Mouse (Mus musculus): Measurements from ENCODE around the gene Nsun5. TPM values are rescaled to one million over a fixed set of nuclear protein-coding genes. Genes with fewer than 3 reads are reported as not detected.

The Nsun5 gene
- polyA plus RNA-seq, 2 experiments: 10.5 to 13.9 TPM

DNA sequence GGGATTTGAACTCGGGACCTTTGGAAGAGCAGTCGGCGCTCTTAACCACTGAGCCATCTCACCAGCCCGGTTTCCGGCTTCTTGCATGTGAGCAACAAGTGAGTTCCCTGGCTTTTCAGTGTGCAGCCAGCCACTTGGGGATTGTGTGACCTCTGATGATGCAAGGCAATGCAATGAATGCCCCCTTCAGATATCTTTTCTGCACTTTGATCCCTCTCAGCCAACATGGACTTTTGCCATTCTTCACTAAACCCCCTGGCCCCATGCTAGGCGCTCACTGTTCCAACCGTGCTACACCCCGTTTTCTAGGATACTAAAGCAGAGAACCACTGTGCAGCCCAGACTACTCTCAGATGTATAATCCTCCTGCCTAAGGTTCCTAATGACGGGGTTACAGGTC lies 35.7 kb downstream of the Nsun5 start:
- no peak overlapping the region for H3K4me2 ChIP-seq (ENCODE audit: low read depth)
- WGBS (ENCODE audit: insufficient replicate concordance): 57% methylated on average over 9 of the region's 9 CpGs
- H3K27ac ChIP-seq: no peak overlapping the region
- ATAC-seq (ENCODE audit: insufficient read depth) (no peak), DNase-seq (ENCODE audit: low read depth in 3 of 3, low spot score in 3 of 3) (no peak)
- H3K36me3 ChIP-seq (replicated peaks; ENCODE audit: control insufficient read depth, insufficient read depth, low read depth): no peaks in the 10 kb centered on the region
- no peaks in the 10 kb centered on the region for H3K27me3 ChIP-seq (ENCODE audit: control insufficient read depth, insufficient read depth, low read length)
- H3K9me3 ChIP-seq (ENCODE audit: control insufficient read depth, low read length): no peaks in the 10 kb centered on the region
- no peak overlapping the region for H3K4me3 ChIP-seq (ENCODE audit: insufficient read depth in 1 of 2, low read depth in 2 of 2, low read length in 2 of 2)
- TF ChIP-seq EP300 (IDR thresholded peaks at IDR 0.05; ENCODE audit: low read depth) (no peak), CTCF (IDR thresholded peaks at IDR 0.05; ENCODE audit: low read depth) (no peak)
- H3K4me1 ChIP-seq (replicated peaks; ENCODE audit: control insufficient read depth in 2 of 2, insufficient read depth in 2 of 2, low read length in 1 of 2): no peaks in the 10 kb centered on the region
- no peak overlapping the region for H3K9ac ChIP-seq (replicated peaks)

- TF ChIP-seq EP300 (IDR thresholded peaks at IDR 0.05; ENCODE audit: low read depth) (no peak), CTCF (IDR thresholded peaks at IDR 0.05; ENCODE audit: low read depth) (no peak)
- ATAC-seq (ENCODE audit: insufficient read depth) (no peak), DNase-seq (ENCODE audit: low read depth in 3 of 3, low spot score in 3 of 3) (no peak)
- Histone ChIP-seq H3K4me3 (ENCODE audit: insufficient read depth in 1 of 2, low read depth in 2 of 2, low read length in 2 of 2) (no peak overlapping the region), H3K27me3 (ENCODE audit: control insufficient read depth, insufficient read depth, low read length) (no peaks in the 10 kb centered on the region), H3K9me3 (ENCODE audit: control insufficient read depth, low read length) (no peaks in the 10 kb centered on the region), H3K27ac (no peak overlapping the region), H3K36me3 (replicated peaks; ENCODE audit: control insufficient read depth, insufficient read depth, low read depth) (no peaks in the 10 kb centered on the region), H3K9ac (replicated peaks) (no peak overlapping the region), H3K4me2 (ENCODE audit: low read depth) (no peak overlapping the region), H3K4me1 (replicated peaks; ENCODE audit: control insufficient read depth in 2 of 2, insufficient read depth in 2 of 2, low read length in 1 of 2) (no peaks in the 10 kb centered on the region)
- WGBS (ENCODE audit: insufficient replicate concordance): 58% methylated on average over 4 of the region's 4 CpGs
Measured at GRCm38 (mm10) chr5:135408114-135408513, 38.4 kb downstream of the Nsun5 start.

DNA sequence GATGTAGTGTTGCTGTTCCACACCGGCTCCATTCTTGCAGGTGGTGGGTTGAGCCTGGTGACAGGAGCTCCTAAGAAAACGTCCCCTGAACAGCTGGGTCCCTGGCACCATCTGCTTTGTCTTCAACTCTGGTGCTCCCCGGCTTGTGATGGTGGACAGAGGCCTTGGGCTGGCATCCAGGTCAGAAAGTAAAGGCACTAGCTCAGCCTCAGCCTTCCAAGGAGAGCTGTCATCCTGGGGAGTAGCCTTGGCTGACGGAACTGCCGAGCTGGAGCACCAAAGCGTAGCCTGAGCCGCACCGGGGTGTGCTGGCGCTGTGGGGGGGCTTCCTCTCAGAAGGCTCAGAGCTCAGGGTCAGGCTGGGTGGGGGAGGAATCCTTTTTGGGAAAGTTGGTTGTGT lies 40.5 kb downstream of the Nsun5 start:
- TF ChIP-seq EP300 (IDR thresholded peaks at IDR 0.05; ENCODE audit: low read depth) (no peak), CTCF (IDR thresholded peaks at IDR 0.05; ENCODE audit: low read depth) (no peak)
- H3K4me2 ChIP-seq (ENCODE audit: low read depth): no peak overlapping the region
- no peak for DNase-seq (ENCODE audit: low read depth in 3 of 3, low spot score in 3 of 3)
- no peak overlapping the region for H3K27ac ChIP-seq
- no peaks in the 10 kb centered on the region for H3K36me3 ChIP-seq (replicated peaks; ENCODE audit: control insufficient read depth, insufficient read depth, low read depth)
- 78% methylated on average over 9 of the region's 9 CpGs for WGBS (ENCODE audit: insufficient replicate concordance)
- no peaks in the 10 kb centered on the region for H3K27me3 ChIP-seq (ENCODE audit: control insufficient read depth, insufficient read depth, low read length)
- no peaks in the 10 kb centered on the region for H3K4me1 ChIP-seq (replicated peaks; ENCODE audit: control insufficient read depth in 2 of 2, insufficient read depth in 2 of 2, low read length in 1 of 2)
- H3K9ac ChIP-seq (replicated peaks): no peak overlapping the region
- no peak overlapping the region for H3K4me3 ChIP-seq (ENCODE audit: insufficient read depth in 1 of 2, low read depth in 2 of 2, low read length in 2 of 2)
- ATAC-seq (ENCODE audit: insufficient read depth): no peak
- H3K9me3 ChIP-seq (ENCODE audit: control insufficient read depth, low read length): no peaks in the 10 kb centered on the region

Small RNAs within 50 kb of the gene (microRNA-seq; reads per million reads assigned to microRNA genes)
- gene Mir7033: not detected

Other genes with a start within 250 kb of the Nsun5 start
- gene Tbl2, start 220.3 kb upstream of the Nsun5 start, polyA plus RNA-seq (2012; rRNA removed): 4.4 and 5.5 TPM in 2 replicates
- 9.8 and 10.2 TPM in 2 replicates for gene Tbl2, start 220.3 kb upstream of the Nsun5 start, polyA plus RNA-seq (2014; fragmentation: Nextera tagmentation; extraction: Ambion mirVana)
- 9.7 and 10.0 TPM in 2 replicates for gene Bcl7b, start 201.7 kb upstream of the Nsun5 start, polyA plus RNA-seq (2012; rRNA removed)
- gene Bcl7b, start 201.7 kb upstream of the Nsun5 start, polyA plus RNA-seq (2014; fragmentation: Nextera tagmentation; extraction: Ambion mirVana): 25.6 and 26.7 TPM in 2 replicates
- 14.3 and 20.7 TPM in 2 replicates for gene Baz1b, start 182.7 kb upstream of the Nsun5 start, polyA plus RNA-seq (2012; rRNA removed)
- gene Baz1b, start 182.7 kb upstream of the Nsun5 start, polyA plus RNA-seq (2014; fragmentation: Nextera tagmentation; extraction: Ambion mirVana): 18.2 and 22.3 TPM in 2 replicates
- gene Fzd9, start 118.7 kb upstream of the Nsun5 start, polyA plus RNA-seq (2012; rRNA removed): 0.19 and 0.24 TPM in 2 replicates
- gene Fzd9, start 118.7 kb upstream of the Nsun5 start, polyA plus RNA-seq (2014; fragmentation: Nextera tagmentation; extraction: Ambion mirVana): 0.25 TPM in 1 of 2 replicates, not detected in the other
- 0.03 TPM in 2 replicates for gene Fkbp6, start 19.9 kb upstream of the Nsun5 start, polyA plus RNA-seq (2012; rRNA removed)
- not detected in 2 replicates for gene Fkbp6, start 19.9 kb upstream of the Nsun5 start, polyA plus RNA-seq (2014; fragmentation: Nextera tagmentation; extraction: Ambion mirVana)
- gene Trim50, start 16.7 kb upstream of the Nsun5 start, polyA plus RNA-seq (2012; rRNA removed): not detected in 2 replicates
- gene Trim50, start 16.7 kb upstream of the Nsun5 start, polyA plus RNA-seq (2014; fragmentation: Nextera tagmentation; extraction: Ambion mirVana): not detected in 2 replicates
- 7.6 and 9.7 TPM in 2 replicates for gene Pom121, start 24.6 kb downstream of the Nsun5 start, polyA plus RNA-seq (2012; rRNA removed)
- gene Pom121, start 24.6 kb downstream of the Nsun5 start, polyA plus RNA-seq (2014; fragmentation: Nextera tagmentation; extraction: Ambion mirVana): 5.4 and 7.0 TPM in 2 replicates
- 1.5 and 2.2 TPM in 2 replicates for gene Hip1, start 175.2 kb downstream of the Nsun5 start, polyA plus RNA-seq (2012; rRNA removed)
- gene Hip1, start 175.2 kb downstream of the Nsun5 start, polyA plus RNA-seq (2014; fragmentation: Nextera tagmentation; extraction: Ambion mirVana): 2.8 and 2.9 TPM in 2 replicates
- not detected in 2 replicates for gene Ccl26, start 193.6 kb downstream of the Nsun5 start, polyA plus RNA-seq (2012; rRNA removed)
- gene Ccl26, start 193.6 kb downstream of the Nsun5 start, polyA plus RNA-seq (2014; fragmentation: Nextera tagmentation; extraction: Ambion mirVana): not detected in 2 replicates
- gene Ccl24, start 203.1 kb downstream of the Nsun5 start, polyA plus RNA-seq (2012; rRNA removed): 11.8 and 12.1 TPM in 2 replicates
- gene Ccl24, start 203.1 kb downstream of the Nsun5 start, polyA plus RNA-seq (2014; fragmentation: Nextera tagmentation; extraction: Ambion mirVana): 14.4 and 17.8 TPM in 2 replicates